Mouse (Mus musculus) ES-E14 (cell line): ENCODE measurements around the gene Ppt2.

Source experiments
- ZC3H11A ChIP-seq: IDR thresholded peaks from 2 replicates; pipeline ENCODE4 v1.6.1; 2012; ENCODE audit warnings: low read depth, mild to moderate bottlenecking, inconsistent platforms, low read length, borderline replicate concordance
- ZNF384 ChIP-seq: IDR thresholded peaks from 2 replicates; pipeline ENCODE4 v1.6.1; 2012; ENCODE audit warnings: low read depth, low read length, inconsistent platforms

GRCm38 (mm10) chr17:34592581-34593549, 35.4 kb downstream of the Ppt2 start:
- TF ChIP-seq ZNF384 (no peak), ZC3H11A (no peak)
